Comparison of ENCODE assay signal across 7 mouse cellular contexts in genomic region chr4:76037178-76037577, GRCm38 (mm10).
DNase-seq lines count a peak whose midpoint lies in the region; ATAC-seq and TF ChIP-seq lines count a peak whose summit lies in the region.
"Not testable (repeated sequence)": the region's sequence is repeated elsewhere in the genome, so short reads cannot be mapped to it uniquely, and the experiment has no call there.

No protein-coding gene starts in this region.

- not testable (repeated sequence) for H3K4me2 ChIP-seq in kidney, postnatal 0 days (ENCODE audit: low read length); lung, postnatal 0 days (replicated peaks; ENCODE audit: low read depth, low read length)

- not testable (repeated sequence) for H3K4me1 ChIP-seq in ES-E14 (ENCODE audit: control insufficient read depth in 2 of 2, insufficient read depth in 2 of 2, low read length in 2 of 2, poor library complexity in 1 of 2); kidney, postnatal 0 days (replicated peaks; ENCODE audit: insufficient read depth, low read length); lung, postnatal 0 days (ENCODE audit: insufficient read depth, low read depth, low read length)

- H3K9me3 ChIP-seq in ES-E14 (ENCODE audit: control insufficient read depth, insufficient read depth, low read depth, low read length); kidney, postnatal 0 days (replicated peaks; ENCODE audit: low read length); lung, postnatal 0 days (ENCODE audit: low read length): not testable (repeated sequence)

- not testable (repeated sequence) for H3K4me3 ChIP-seq in ES-E14 (ENCODE audit: insufficient read depth in 1 of 2, low read depth in 1 of 2, low read length in 2 of 2, poor library complexity in 1 of 2, severe bottlenecking in 1 of 2); kidney, postnatal 0 days (replicated peaks; ENCODE audit: low read depth, low read length); left cerebral cortex, adult 2 months; lung, postnatal 0 days (ENCODE audit: low read depth, low read length)

- in situ Hi-C loops in ES-E14 (cut with MboI; ENCODE audit: low sequenced_read_pairs in 2 of 2, unreplicated experiment in 2 of 2): loop anchor here (25.0 kb wide), 1 partner anchor 325 kb away; no protein-coding TSS in a partner anchor

- intact Hi-C loops in left cerebral cortex, adult 2 months (cut with DNase I): not testable (repeated sequence)

- not testable (repeated sequence) for H3K27ac ChIP-seq in ES-E14 (ENCODE audit: insufficient read depth, low read depth, low read length, poor library complexity, severe bottlenecking); kidney, postnatal 0 days; left cerebral cortex, adult 2 months; lung, postnatal 0 days (ENCODE audit: low read length)

- DNase-seq in 3T3-L1 (ENCODE audit: low read depth, low spot score): peak; percentile 4
- DNase-seq in ES-E14 (ENCODE audit: low read depth, low spot score); kidney, postnatal 0 days (ENCODE audit: low spot score); left cerebral cortex, adult 2 months (ENCODE audit: extremely low spot score in 1 of 2, low spot score in 2 of 2); lung, postnatal 0 days (ENCODE audit: low spot score): not testable (repeated sequence)
- DNase-seq in ZHBTc4 (ENCODE audit: low read depth, low spot score): peak; percentile 67
- peak; percentile 9 for DNase-seq in embryo, embryonic 10 days (ENCODE audit: low spot score)

- H3K36me3 ChIP-seq in ES-E14 (ENCODE audit: control insufficient read depth, insufficient read depth, low read length, poor library complexity, severe bottlenecking); kidney, postnatal 0 days (ENCODE audit: insufficient read depth, low read length); lung, postnatal 0 days (ENCODE audit: insufficient read depth, low read length): not testable (repeated sequence)

- H3K9ac ChIP-seq in ES-E14 (ENCODE audit: insufficient read depth, low read depth, low read length, poor library complexity, severe bottlenecking); kidney, postnatal 0 days (ENCODE audit: low read depth, low read length); lung, postnatal 0 days (replicated peaks; ENCODE audit: low read depth): not testable (repeated sequence)

- TF ChIP-seq EP300 in lung, postnatal 0 days (IDR thresholded peaks at IDR 0.05): not testable (repeated sequence)

- 84% methylated on average over 4 of the region's 4 CpGs for WGBS in kidney, postnatal 0 days
- WGBS in lung, postnatal 0 days: 81% methylated on average over 4 of the region's 4 CpGs

- TF ChIP-seq CTCF in kidney, postnatal 0 days (IDR thresholded peaks at IDR 0.05; ENCODE audit: low read depth): peak; percentile 18; the same call in 1 of the 2 replicates
- TF ChIP-seq CTCF in left cerebral cortex, adult 2 months (IDR thresholded peaks at IDR 0.05): peak; percentile 2; the same call in 1 of the 2 replicates
- TF ChIP-seq CTCF in lung, postnatal 0 days (IDR thresholded peaks at IDR 0.05): 0 out of 2 replicates have a peak, but pooled peaks have one; percentile 6

- ATAC-seq in kidney, postnatal 0 days (replicated peaks; ENCODE audit: low FRiP score, low read depth); lung, postnatal 0 days: not testable (repeated sequence)

- H3K27me3 ChIP-seq in kidney, postnatal 0 days (ENCODE audit: insufficient read depth, low read length); lung, postnatal 0 days (replicated peaks; ENCODE audit: insufficient read depth, low read length): not testable (repeated sequence)

TF ChIP-seq in ES-E14, 5 proteins besides CTCF, POLR2A, EP300 and RAD21:
- TF ChIP-seq ZC3H11A (IDR thresholded peaks at IDR 0.05; ENCODE audit: borderline replicate concordance, low read depth, low read length) (peak; percentile 47; the same call in 1 of the 2 replicates), MAFK (IDR thresholded peaks at IDR 0.05; ENCODE audit: insufficient read depth, low read depth, low read length) (peak; percentile 93)
TF ChIP-seq in ES-E14: peak in this region for 2; not testable (repeated sequence) for 3.
